Mouse (Mus musculus): ENCODE data around the gene Rdx.

Gene Rdx

GRCm38 (mm10) chr9:52047129-52047820 is at the start of gene Rdx:
Gene Rdx, plus strand, starts transcription at chr9:52047173.
- no peak for DNase-seq

- DNase-seq = no peak
These were observed 43.5 kb upstream of the Rdx start for GRCm38 (mm10) chr9:52003501-52003900.

GRCm38 (mm10) chr9:52007341-52007740 is 39.6 kb upstream of the Rdx start:
- no peak for DNase-seq

GRCm38 (mm10) chr9:52008511-52008910 is 38.5 kb upstream of the Rdx start:
- DNase-seq = no peak

- DNase-seq = no peak
These were observed 34.7 kb upstream of the Rdx start for GRCm38 (mm10) chr9:52012311-52012710.

- DNase-seq = no peak
These were observed 34.1 kb upstream of the Rdx start for GRCm38 (mm10) chr9:52012781-52013436.

GRCm38 (mm10) chr9:52013900-52014455 is 33.0 kb upstream of the Rdx start:
- peak; percentile 31 for DNase-seq

- no peak for DNase-seq
These were observed 29.9 kb upstream of the Rdx start for GRCm38 (mm10) chr9:52017091-52017490.

- no peak for DNase-seq
These were observed 29.1 kb upstream of the Rdx start for GRCm38 (mm10) chr9:52017824-52018223.

- no peak for DNase-seq
These were observed 28.5 kb upstream of the Rdx start for GRCm38 (mm10) chr9:52018505-52018904.

- DNase-seq = peak; percentile 62
These were observed 19.5 kb upstream of the Rdx start for GRCm38 (mm10) chr9:52027257-52028020.

- DNase-seq = peak; percentile 76
These were observed 18.2 kb upstream of the Rdx start for GRCm38 (mm10) chr9:52028521-52029405.

GRCm38 (mm10) chr9:52031501-52031900 is 15.5 kb upstream of the Rdx start:
- no peak for DNase-seq

- DNase-seq = no peak
These were observed 9.5 kb upstream of the Rdx start for GRCm38 (mm10) chr9:52037493-52037892.

- no peak for DNase-seq
These were observed 5.3 kb upstream of the Rdx start for GRCm38 (mm10) chr9:52041657-52042056.

- DNase-seq = no peak
These were observed 287 bp upstream of the Rdx start for GRCm38 (mm10) chr9:52046686-52047085.

GRCm38 (mm10) chr9:52047821-52048649 is 1.1 kb downstream of the Rdx start:
- peak; percentile 93 for DNase-seq

- peak; percentile 46 for DNase-seq
These were observed 1.7 kb downstream of the Rdx start for GRCm38 (mm10) chr9:52048650-52049081.

GRCm38 (mm10) chr9:52049605-52050004 is 2.6 kb downstream of the Rdx start:
- no peak for DNase-seq

GRCm38 (mm10) chr9:52050361-52050760 is 3.4 kb downstream of the Rdx start:
- no peak for DNase-seq

- DNase-seq = no peak
These were observed 5.2 kb downstream of the Rdx start for GRCm38 (mm10) chr9:52052221-52052620.

Measured in lung, postnatal 10 days (tissue).